Mouse (Mus musculus): ENCODE measurements around the gene Chd1. TPM values are rescaled to one million over a fixed set of nuclear protein-coding genes. Genes with fewer than 3 reads are reported as not detected.

Chd1 gene
- polyA plus RNA-seq, 1 experiment: 4.6 TPM

GRCm38 (mm10) chr17:15769081-15769724, 64.4 kb downstream of the Chd1 start:
- H3K36me3 ChIP-seq (ENCODE audit: control insufficient read depth, insufficient read depth, low read length): 0 out of 2 replicates have a peak, but pooled peaks cover 1% of the 10 kb centered on the region
- TF ChIP-seq CTCF (IDR thresholded peaks at IDR 0.05; ENCODE audit: control insufficient read depth, insufficient read depth, insufficient replicate concordance, low read depth, low read length) (no peak), POLR2A (IDR thresholded peaks at IDR 0.05; ENCODE audit: control insufficient read depth, low read depth, low read length) (no peak)

GRCm38 (mm10) chr17:15773956-15774355, 69.2 kb downstream of the Chd1 start:
- Histone ChIP-seq H3K36me3 (ENCODE audit: control insufficient read depth, insufficient read depth, low read length) (no peaks in the 10 kb centered on the region), H3K27me3 (ENCODE audit: control insufficient read depth, insufficient read depth, low read length) (no peaks in the 10 kb centered on the region), H3K4me1 (ENCODE audit: control insufficient read depth, insufficient read depth, low read length) (peaks cover 3% of the 10 kb centered on the region; the same call in 1 of the 2 replicates), H3K27ac (ENCODE audit: control insufficient read depth, insufficient read depth, low read depth, low read length) (no peak overlapping the region), H3K4me3 (ENCODE audit: control insufficient read depth, low read depth, low read length) (no peak overlapping the region)
- no peak for TF ChIP-seq POLR2A (IDR thresholded peaks at IDR 0.05; ENCODE audit: control insufficient read depth, low read depth, low read length)
- TF ChIP-seq CTCF (IDR thresholded peaks at IDR 0.05; ENCODE audit: control insufficient read depth, insufficient read depth, insufficient replicate concordance, low read depth, low read length): no peak

More at GRCm38 (mm10) chr17:15769081-15769724, 64.4 kb downstream of the Chd1 start:
- H3K27ac ChIP-seq (ENCODE audit: control insufficient read depth, insufficient read depth, low read depth, low read length): no peak overlapping the region
- no peaks in the 10 kb centered on the region for H3K4me1 ChIP-seq (ENCODE audit: control insufficient read depth, insufficient read depth, low read length)
- no peaks in the 10 kb centered on the region for H3K27me3 ChIP-seq (ENCODE audit: control insufficient read depth, insufficient read depth, low read length)
- H3K4me3 ChIP-seq (ENCODE audit: control insufficient read depth, low read depth, low read length): no peak overlapping the region

- H3K27me3 ChIP-seq (ENCODE audit: control insufficient read depth, insufficient read depth, low read length): no peaks in the 10 kb centered on the region
- TF ChIP-seq POLR2A (IDR thresholded peaks at IDR 0.05; ENCODE audit: control insufficient read depth, low read depth, low read length) (no peak), CTCF (IDR thresholded peaks at IDR 0.05; ENCODE audit: control insufficient read depth, insufficient read depth, insufficient replicate concordance, low read depth, low read length) (no peak)
- peaks cover 3% of the 10 kb centered on the region; the same call in 1 of the 2 replicates for H3K4me1 ChIP-seq (ENCODE audit: control insufficient read depth, insufficient read depth, low read length)
- H3K4me3 ChIP-seq (ENCODE audit: control insufficient read depth, low read depth, low read length): no peak overlapping the region
- H3K27ac ChIP-seq (ENCODE audit: control insufficient read depth, insufficient read depth, low read depth, low read length): no peak overlapping the region
- H3K36me3 ChIP-seq (ENCODE audit: control insufficient read depth, insufficient read depth, low read length): no peaks in the 10 kb centered on the region
Observed at GRCm38 (mm10) chr17:15774565-15775215, 69.9 kb downstream of the Chd1 start.

GRCm38 (mm10) chr17:15776349-15776748, 71.6 kb downstream of the Chd1 start:
- H3K36me3 ChIP-seq (ENCODE audit: control insufficient read depth, insufficient read depth, low read length): no peaks in the 10 kb centered on the region
- H3K27me3 ChIP-seq (ENCODE audit: control insufficient read depth, insufficient read depth, low read length): no peaks in the 10 kb centered on the region
- no peak overlapping the region for H3K4me3 ChIP-seq (ENCODE audit: control insufficient read depth, low read depth, low read length)
- no peak overlapping the region for H3K27ac ChIP-seq (ENCODE audit: control insufficient read depth, insufficient read depth, low read depth, low read length)
- TF ChIP-seq CTCF (IDR thresholded peaks at IDR 0.05; ENCODE audit: control insufficient read depth, insufficient read depth, insufficient replicate concordance, low read depth, low read length) (no peak), POLR2A (IDR thresholded peaks at IDR 0.05; ENCODE audit: control insufficient read depth, low read depth, low read length) (no peak)
- H3K4me1 ChIP-seq (ENCODE audit: control insufficient read depth, insufficient read depth, low read length): peaks cover 3% of the 10 kb centered on the region; the same call in 1 of the 2 replicates

GRCm38 (mm10) chr17:15777979-15778378, 73.2 kb downstream of the Chd1 start:
- H3K36me3 ChIP-seq (ENCODE audit: control insufficient read depth, insufficient read depth, low read length): no peaks in the 10 kb centered on the region
- H3K4me3 ChIP-seq (ENCODE audit: control insufficient read depth, low read depth, low read length): no peak overlapping the region
- peaks cover 3% of the 10 kb centered on the region; the same call in 1 of the 2 replicates for H3K4me1 ChIP-seq (ENCODE audit: control insufficient read depth, insufficient read depth, low read length)
- no peak for TF ChIP-seq POLR2A (IDR thresholded peaks at IDR 0.05; ENCODE audit: control insufficient read depth, low read depth, low read length)
- TF ChIP-seq CTCF (IDR thresholded peaks at IDR 0.05; ENCODE audit: control insufficient read depth, insufficient read depth, insufficient replicate concordance, low read depth, low read length): no peak
- no peak overlapping the region for H3K27ac ChIP-seq (ENCODE audit: control insufficient read depth, insufficient read depth, low read depth, low read length)
- H3K27me3 ChIP-seq (ENCODE audit: control insufficient read depth, insufficient read depth, low read length): no peaks in the 10 kb centered on the region

GRCm38 (mm10) chr17:15787036-15787435, 82.3 kb downstream of the Chd1 start:
- Histone ChIP-seq H3K27ac (ENCODE audit: control insufficient read depth, insufficient read depth, low read depth, low read length) (no peak overlapping the region), H3K27me3 (ENCODE audit: control insufficient read depth, insufficient read depth, low read length) (no peaks in the 10 kb centered on the region), H3K4me3 (ENCODE audit: control insufficient read depth, low read depth, low read length) (no peak overlapping the region), H3K4me1 (ENCODE audit: control insufficient read depth, insufficient read depth, low read length) (peaks cover 3% of the 10 kb centered on the region; the same call in 1 of the 2 replicates), H3K36me3 (ENCODE audit: control insufficient read depth, insufficient read depth, low read length) (no peaks in the 10 kb centered on the region)
- TF ChIP-seq POLR2A (IDR thresholded peaks at IDR 0.05; ENCODE audit: control insufficient read depth, low read depth, low read length) (no peak), CTCF (IDR thresholded peaks at IDR 0.05; ENCODE audit: control insufficient read depth, insufficient read depth, insufficient replicate concordance, low read depth, low read length) (no peak)

GRCm38 (mm10) chr17:15790716-15791115, 85.9 kb downstream of the Chd1 start:
- H3K4me1 ChIP-seq (ENCODE audit: control insufficient read depth, insufficient read depth, low read length): peaks cover 2% of the 10 kb centered on the region; the same call in 1 of the 2 replicates
- no peak overlapping the region for H3K4me3 ChIP-seq (ENCODE audit: control insufficient read depth, low read depth, low read length)
- no peak overlapping the region for H3K27ac ChIP-seq (ENCODE audit: control insufficient read depth, insufficient read depth, low read depth, low read length)
- no peaks in the 10 kb centered on the region for H3K27me3 ChIP-seq (ENCODE audit: control insufficient read depth, insufficient read depth, low read length)
- no peaks in the 10 kb centered on the region for H3K36me3 ChIP-seq (ENCODE audit: control insufficient read depth, insufficient read depth, low read length)
- TF ChIP-seq POLR2A (IDR thresholded peaks at IDR 0.05; ENCODE audit: control insufficient read depth, low read depth, low read length) (no peak), CTCF (IDR thresholded peaks at IDR 0.05; ENCODE audit: control insufficient read depth, insufficient read depth, insufficient replicate concordance, low read depth, low read length) (no peak)

Measured in testis, adult 2 months (tissue).